Mouse (Mus musculus) limb, embryonic 11.5 days (tissue): ENCODE measurements around the gene Efcab1. TPM values are rescaled to one million over a fixed set of nuclear protein-coding genes. Genes with fewer than 3 reads are reported as not detected.
"Not testable (repeated sequence)": the region's sequence is repeated elsewhere in the genome, so short reads cannot be mapped to it uniquely, and the experiment has no call there.

Experiments used
- ATAC-seq: fragments of 200-750 bp; cut with Nextera tagmentation; 2 replicates; pipeline ENCODE4 v1.8.0; 2017; ENCODE audit warnings: low read depth; ENCODE audit not compliant: insufficient number of reproducible peaks, low FRiP score, low TSS enrichment
- DNase-seq: peaks from one replicate; pipeline ENCODE4 v3.0.0-alpha.2; 2015; ENCODE audit warnings: low spot score
- H3K27ac ChIP-seq: fragments of 300-500 bp; sonication (generic); replicated peaks from 2 replicates; pipeline ENCODE4 v1.5.1; 2014; ENCODE audit warnings: low read depth, mild to moderate bottlenecking, low read length
- H3K27me3 ChIP-seq: fragments of 300-500 bp; sonication (generic); 2 replicates; pipeline ENCODE4 v1.6.1; 2014; ENCODE audit warnings: mild to moderate bottlenecking, low read length, mixed read lengths; ENCODE audit not compliant: control insufficient read depth, insufficient read depth
- H3K36me3 ChIP-seq: fragments of 300-500 bp; sonication (generic); 2 replicates; pipeline ENCODE4 v1.6.1; 2014; ENCODE audit warnings: mild to moderate bottlenecking, low read length, moderate library complexity, mixed read lengths; ENCODE audit not compliant: control insufficient read depth, insufficient read depth
- H3K4me1 ChIP-seq: fragments of 300-500 bp; sonication (generic); 2 replicates; pipeline ENCODE4 v1.6.1; 2014; ENCODE audit warnings: low read length, mixed read lengths; ENCODE audit not compliant: control insufficient read depth, insufficient read depth
- H3K4me2 ChIP-seq: fragments of 300-500 bp; sonication (generic); 2 replicates; pipeline ENCODE4 v1.6.1; 2014; ENCODE audit warnings: low read depth, mild to moderate bottlenecking, moderate library complexity; ENCODE audit not compliant: severe bottlenecking
- H3K4me3 ChIP-seq: fragments of 300-500 bp; sonication (generic); 2 replicates; pipeline ENCODE4 v1.5.1; 2014; ENCODE audit warnings: low read depth, low read length
- H3K9ac ChIP-seq: fragments of 300-500 bp; sonication (generic); 2 replicates; pipeline ENCODE4 v1.6.1; 2014; ENCODE audit warnings: mild to moderate bottlenecking, low read length
- H3K9me3 ChIP-seq: fragments of 300-500 bp; sonication (generic); 2 replicates; pipeline ENCODE4 v1.6.1; 2016; ENCODE audit warnings: low read length; ENCODE audit not compliant: control insufficient read depth
- WGBS: fragments of 180-500 bp; shearing (Covaris S2); extraction: QIAGEN DNeasy Blood & Tissue Kit; methylation state at CpG from one replicate; pipeline ENCODE4 v1.1.7; 2014; 5-methylcytosine and 5-hydroxymethylcytosine counted together
- polyA plus RNA-seq: library from polyadenylated mRNA; unstranded; fragments of >200 nt; fragmentation: Nextera tagmentation; extraction: Ambion mirVana; gene quantifications from 2 replicates; pipeline ENCODE4 v1.2.1, GENCODE M21; 2014

The Efcab1 gene
- polyA plus RNA-seq, 1 experiment from 2014 or later, result 7.9 TPM

DNA sequence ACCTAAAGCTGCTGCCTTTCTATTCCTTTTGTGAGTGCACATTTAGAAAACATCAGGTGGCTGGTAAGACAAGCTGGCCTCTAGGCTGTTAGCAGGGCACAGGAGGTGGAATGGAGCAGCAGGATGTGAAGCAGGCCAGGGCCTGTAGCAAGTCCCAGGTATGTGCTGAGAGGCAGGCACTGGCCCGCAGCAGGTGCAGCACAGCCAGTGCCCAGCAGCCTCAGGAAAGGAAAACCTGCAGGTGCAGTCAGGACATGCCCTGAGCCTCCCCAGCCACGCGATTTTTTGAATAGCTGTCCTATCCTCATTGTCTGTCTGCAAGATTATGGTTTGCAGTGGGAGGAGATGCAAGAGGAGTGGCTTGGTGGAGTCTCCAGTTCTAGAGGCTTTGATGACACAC is 24.3 kb downstream of the Efcab1 start:
- H3K27ac ChIP-seq, H3K9me3 ChIP-seq, H3K27me3 ChIP-seq, H3K9ac ChIP-seq, ATAC-seq, H3K36me3 ChIP-seq, H3K4me2 ChIP-seq, H3K4me1 ChIP-seq, DNase-seq, H3K4me3 ChIP-seq: not testable (repeated sequence)
- WGBS, result 64% methylated on average over 3 of the region's 3 CpGs

DNA sequence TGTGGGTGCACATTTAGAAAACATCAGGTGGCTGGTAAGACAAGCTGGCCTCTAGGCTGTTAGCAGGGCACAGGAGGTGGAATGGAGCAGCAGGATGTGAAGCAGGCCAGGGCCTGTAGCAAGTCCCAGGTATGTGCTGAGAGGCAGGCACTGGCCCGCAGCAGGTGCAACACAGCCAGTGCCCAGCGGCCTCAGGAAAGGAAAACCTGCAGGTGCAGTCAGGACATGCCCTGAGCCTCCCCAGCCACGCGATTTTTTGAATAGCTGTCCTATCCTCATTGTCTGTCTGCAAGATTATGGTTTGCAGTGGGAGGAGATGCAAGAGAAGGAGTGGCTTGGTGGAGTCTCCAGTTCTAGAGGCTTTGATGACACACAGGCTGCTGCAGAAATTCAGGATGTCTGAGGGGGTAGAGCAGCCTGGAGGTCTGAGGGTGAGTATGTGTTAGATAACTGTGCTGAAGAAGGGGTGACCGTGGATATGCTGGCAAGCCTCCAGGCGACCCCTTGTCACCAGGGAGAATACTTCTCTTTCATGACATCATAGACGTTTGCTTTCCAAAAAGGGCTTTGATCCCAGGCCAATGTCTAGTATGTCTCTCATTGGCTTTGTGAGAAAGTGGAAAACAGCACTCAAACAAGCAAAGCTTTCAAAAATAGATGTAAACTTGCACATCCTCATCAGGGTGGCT is 30.2 kb downstream of the Efcab1 start:
- not testable (repeated sequence) for H3K4me1 ChIP-seq, DNase-seq, H3K27ac ChIP-seq, H3K36me3 ChIP-seq, H3K4me2 ChIP-seq, H3K9me3 ChIP-seq, H3K9ac ChIP-seq, H3K4me3 ChIP-seq, ATAC-seq, H3K27me3 ChIP-seq
- 64% methylated on average over 7 of the region's 7 CpGs for WGBS

DNA sequence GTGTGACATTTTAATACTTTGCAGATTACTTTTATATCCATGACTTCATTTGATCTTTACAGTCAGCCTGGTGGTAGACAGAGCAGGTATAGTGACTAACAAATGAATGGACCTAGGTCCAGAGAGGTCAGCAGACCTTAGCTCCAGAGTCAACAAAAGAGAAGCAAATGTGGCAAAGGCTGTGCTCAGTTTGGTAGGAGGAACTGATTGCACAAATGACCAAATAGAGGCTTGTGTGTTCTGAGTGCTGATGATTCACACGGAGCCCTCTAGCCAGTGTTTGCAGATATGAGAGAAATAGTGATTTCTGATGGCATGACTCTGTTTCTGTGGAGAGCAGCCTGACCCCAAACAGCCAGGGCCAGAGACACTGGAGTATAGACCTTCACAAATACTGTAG is 33.1 kb downstream of the Efcab1 start:
- H3K9me3 ChIP-seq, result no peaks in the 10 kb centered on the region
- H3K9ac ChIP-seq, result no peak overlapping the region
- WGBS, result 86% methylated on average over 1 of the region's 1 CpGs
- no peaks in the 10 kb centered on the region for H3K36me3 ChIP-seq
- no peak for DNase-seq
- no peaks in the 10 kb centered on the region for H3K4me1 ChIP-seq
- no peak for ATAC-seq
- H3K4me2 ChIP-seq, result no peak overlapping the region
- H3K4me3 ChIP-seq, result no peak overlapping the region
- no peaks in the 10 kb centered on the region for H3K27me3 ChIP-seq
- H3K27ac ChIP-seq, result no peak overlapping the region

DNA sequence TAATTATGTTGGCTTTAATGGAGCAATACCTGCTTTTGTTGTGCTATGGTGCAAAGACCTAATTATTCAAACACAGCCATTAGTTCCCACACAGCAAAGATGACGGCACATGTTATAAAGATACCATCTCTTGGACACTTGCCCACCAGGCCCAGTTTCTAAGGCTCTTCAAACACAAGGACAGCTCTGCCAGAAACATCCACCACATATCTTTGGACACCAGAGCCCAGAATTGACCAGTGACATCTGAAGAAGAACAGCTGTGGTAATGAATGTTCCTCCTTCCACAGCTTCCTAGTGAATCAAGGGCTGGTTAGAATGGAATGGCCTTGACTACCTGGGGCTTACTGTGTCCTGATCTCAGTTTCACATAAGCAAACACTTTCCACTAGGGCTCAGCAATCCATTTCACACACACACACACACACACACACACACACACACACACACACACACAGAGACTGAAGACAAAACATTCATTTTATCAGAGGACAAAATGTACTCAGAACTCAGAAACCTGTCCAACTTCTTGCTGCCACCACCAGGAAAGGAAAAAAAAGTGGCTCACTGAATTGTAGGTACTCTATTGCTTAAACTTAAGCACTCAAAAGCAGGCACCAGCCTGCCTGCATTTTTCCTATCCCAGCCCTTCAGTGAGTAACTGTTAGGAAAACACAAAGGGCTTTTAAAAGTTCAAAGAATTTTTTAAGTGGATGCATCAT is 33.7 kb downstream of the Efcab1 start:
- H3K4me1 ChIP-seq, result no peaks in the 10 kb centered on the region
- DNase-seq (no peak), ATAC-seq (no peak)
- no peak overlapping the region for H3K9ac ChIP-seq
- no peak overlapping the region for H3K4me3 ChIP-seq
- H3K9me3 ChIP-seq, result no peaks in the 10 kb centered on the region
- no peak overlapping the region for H3K27ac ChIP-seq
- no peak overlapping the region for H3K4me2 ChIP-seq
- WGBS, result 71% methylated on average over 1 of the region's 1 CpGs
- no peaks in the 10 kb centered on the region for H3K36me3 ChIP-seq
- H3K27me3 ChIP-seq, result no peaks in the 10 kb centered on the region

- Histone ChIP-seq H3K4me3 (no peak overlapping the region), H3K27me3 (no peaks in the 10 kb centered on the region), H3K9ac (no peak overlapping the region), H3K9me3 (no peaks in the 10 kb centered on the region), H3K27ac (no peak overlapping the region), H3K4me1 (no peaks in the 10 kb centered on the region), H3K36me3 (no peaks in the 10 kb centered on the region), H3K4me2 (no peak overlapping the region)
- DNase-seq (no peak), ATAC-seq (no peak)
- 85% methylated on average over 3 of the region's 3 CpGs for WGBS
Measured at GRCm38 (mm10) chr16:14940898-14941297, 34.5 kb downstream of the Efcab1 start.

- 79% methylated on average over 2 of the region's 2 CpGs for WGBS
- H3K9me3 ChIP-seq, result no peaks in the 10 kb centered on the region
- no peaks in the 10 kb centered on the region for H3K4me1 ChIP-seq
- peak; percentile 24 for DNase-seq
- H3K27ac ChIP-seq, result no peak overlapping the region
- no peak overlapping the region for H3K9ac ChIP-seq
- no peak overlapping the region for H3K4me2 ChIP-seq
- no peak overlapping the region for H3K4me3 ChIP-seq
- H3K36me3 ChIP-seq, result no peaks in the 10 kb centered on the region
- H3K27me3 ChIP-seq, result no peaks in the 10 kb centered on the region
- no peak for ATAC-seq
Measured at GRCm38 (mm10) chr16:14943530-14943929, 37.1 kb downstream of the Efcab1 start.

DNA sequence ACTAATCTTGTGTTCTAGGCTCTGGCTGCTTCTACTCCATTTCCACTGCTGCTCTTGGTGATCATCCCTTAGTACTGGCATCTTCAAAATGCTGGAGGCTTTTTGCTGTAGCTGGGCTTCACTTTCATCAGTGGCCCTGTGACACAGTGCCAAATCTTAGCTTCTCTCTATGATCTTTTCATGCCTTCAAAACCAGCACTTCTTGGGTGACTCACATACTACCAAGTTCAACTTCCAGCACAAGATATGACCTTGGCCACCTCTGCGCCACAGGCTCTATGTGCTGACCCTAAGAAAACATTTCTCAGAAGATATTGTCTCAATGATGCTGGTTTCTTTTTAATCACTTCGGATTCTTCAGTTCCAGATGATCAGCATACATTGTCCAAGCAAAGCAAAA is 41.2 kb downstream of the Efcab1 start:
- not testable (repeated sequence) for H3K4me1 ChIP-seq, H3K9me3 ChIP-seq, H3K9ac ChIP-seq, H3K36me3 ChIP-seq, H3K4me3 ChIP-seq, H3K27me3 ChIP-seq, H3K27ac ChIP-seq, H3K4me2 ChIP-seq, DNase-seq, ATAC-seq
- WGBS, result 89% methylated on average over 2 of the region's 2 CpGs

DNA sequence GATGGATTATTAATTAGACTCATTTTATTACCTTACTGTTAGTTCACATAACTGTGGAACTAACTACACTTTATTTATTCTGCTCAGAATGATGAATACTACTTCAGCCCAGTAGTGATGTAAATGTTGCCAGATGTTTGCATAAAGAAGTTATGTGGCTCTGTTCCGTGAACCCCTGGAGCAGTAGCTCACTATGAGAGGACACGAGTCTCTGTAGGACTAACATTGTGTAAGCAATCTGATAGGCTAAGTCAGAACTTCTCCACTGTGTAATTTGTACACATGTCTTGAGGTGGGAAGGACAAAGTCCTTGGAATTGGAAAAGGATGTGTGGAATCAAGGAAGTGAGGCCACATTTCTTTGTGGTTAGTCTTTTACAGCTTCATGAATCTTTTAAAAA is 45.5 kb downstream of the Efcab1 start:
- H3K4me3 ChIP-seq, result no peak overlapping the region
- H3K27me3 ChIP-seq, result no peaks in the 10 kb centered on the region
- DNase-seq (no peak), ATAC-seq (no peak)
- no peaks in the 10 kb centered on the region for H3K36me3 ChIP-seq
- H3K9ac ChIP-seq, result no peak overlapping the region
- 46% methylated on average over 2 of the region's 2 CpGs for WGBS
- H3K9me3 ChIP-seq, result no peaks in the 10 kb centered on the region
- no peak overlapping the region for H3K27ac ChIP-seq
- no peaks in the 10 kb centered on the region for H3K4me1 ChIP-seq
- H3K4me2 ChIP-seq, result no peak overlapping the region
